Mouse (Mus musculus): ENCODE data around the gene Lyst. TPM values are rescaled to one million over a fixed set of nuclear protein-coding genes. Genes with fewer than 3 reads are reported as not detected.

Gene Lyst
- total and polyA plus RNA-seq, 3 experiments = 2.9 to 3.1 TPM; not detected in 1

DNA sequence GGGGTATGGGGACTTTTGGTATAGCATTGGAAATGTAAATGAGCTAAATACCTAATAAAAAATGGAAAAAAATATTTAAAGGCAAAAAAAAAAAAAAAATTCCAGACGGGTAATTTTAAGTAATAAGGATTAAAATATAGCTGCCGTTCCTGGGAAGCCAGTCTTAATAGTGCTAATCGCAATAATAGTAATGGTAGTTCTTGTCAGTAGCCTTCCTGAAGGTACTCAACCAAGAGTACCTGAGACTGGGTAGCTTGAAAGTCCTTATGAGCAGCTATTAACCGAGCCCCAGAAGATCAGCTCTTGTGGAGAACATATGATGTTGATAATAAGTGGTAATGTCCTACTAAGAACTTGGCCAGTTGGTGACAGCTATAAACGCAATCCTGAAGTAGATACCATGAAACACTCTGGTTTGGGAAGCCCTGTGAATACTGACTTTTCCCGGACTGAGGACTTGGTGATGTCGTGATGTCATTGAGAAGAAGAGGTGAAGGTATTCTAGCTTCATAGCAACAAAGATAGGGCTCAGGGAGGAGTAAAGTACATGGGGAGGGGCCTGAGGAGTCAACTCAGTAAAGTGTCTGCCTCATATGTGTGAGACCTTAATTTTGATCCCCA is 6.3 kb downstream of the Lyst start:
- Histone ChIP-seq H3K9ac (ENCODE audit: control insufficient read depth, low read depth, low read length, poor library complexity, severe bottlenecking) (no peak overlapping the region), H3K27ac (ENCODE audit: control insufficient read depth, low read depth, low read length) (no peak overlapping the region), H3K4me3 (ENCODE audit: control insufficient read depth in 1 of 2, insufficient read depth in 1 of 2, low read depth in 2 of 2, low read length in 2 of 2) (no peak overlapping the region), H3K36me3 (ENCODE audit: control insufficient read depth in 1 of 2, insufficient read depth in 2 of 2, low read length in 2 of 2) (no peaks in the 10 kb centered on the region; a peak in 1 of 4 replicates), H3K79me2 (ENCODE audit: control insufficient read depth, insufficient read depth, low read length, poor library complexity) (peaks cover 1% of the 10 kb centered on the region; the same call in 1 of the 2 replicates), H3K9me3 (replicated peaks; ENCODE audit: insufficient read depth, low read length) (no peaks in the 10 kb centered on the region), H3K27me3 (ENCODE audit: control insufficient read depth in 1 of 2, insufficient read depth in 2 of 2, low read length in 2 of 2) (no peaks in the 10 kb centered on the region), H3K4me1 (ENCODE audit: control insufficient read depth in 1 of 2, insufficient read depth in 2 of 2, low read length in 2 of 2) (peaks cover 0 to 3% of the 10 kb centered on the region in 2 experiments; a peak in 1 of 4 replicates)
- TF ChIP-seq EP300 (IDR thresholded peaks at IDR 0.05; ENCODE audit: low read depth in 1 of 2, low read length in 2 of 2) (no peak), USF1 (IDR thresholded peaks at IDR 0.05; ENCODE audit: low read depth, low read length) (no peak), ZMIZ1 (IDR thresholded peaks at IDR 0.05; ENCODE audit: low read depth, low read length) (no peak), CTCF (IDR thresholded peaks at IDR 0.05 in 2 of 3, conservative IDR thresholded peaks at IDR 0.05 in 1 of 3; ENCODE audit: control insufficient read depth in 1 of 3, insufficient read depth in 1 of 3, low read depth in 2 of 3, low read length in 3 of 3, poor library complexity in 1 of 3, severe bottlenecking in 1 of 3) (no peak), CHD1 (IDR thresholded peaks at IDR 0.05; ENCODE audit: low read depth, low read length) (no peak), GABPA (IDR thresholded peaks at IDR 0.05; ENCODE audit: low read depth, low read length) (no peak), MAFK (IDR thresholded peaks at IDR 0.05; ENCODE audit: borderline replicate concordance, low read depth, low read length) (no peak), ZC3H11A (IDR thresholded peaks at IDR 0.05; ENCODE audit: low read depth, low read length) (no peak), E2F4 (IDR thresholded peaks at IDR 0.05; ENCODE audit: borderline replicate concordance, low read depth, low read length) (no peak), MEF2A (IDR thresholded peaks at IDR 0.05; ENCODE audit: extremely low read depth, insufficient replicate concordance, low read depth, low read length, poor library complexity, severe bottlenecking) (no peak)
- no peak for DNase-seq (ENCODE audit: low read depth, low spot score)

GRCm38 (mm10) chr13:13597896-13598295 is 7.7 kb downstream of the Lyst start:
- no peak for TF ChIP-seq USF1 (IDR thresholded peaks at IDR 0.05; ENCODE audit: low read depth, low read length)
- TF ChIP-seq CHD1 (IDR thresholded peaks at IDR 0.05; ENCODE audit: low read depth, low read length) = no peak
- no peak for TF ChIP-seq GABPA (IDR thresholded peaks at IDR 0.05; ENCODE audit: low read depth, low read length)
- TF ChIP-seq TBP (IDR thresholded peaks at IDR 0.05; ENCODE audit: low read depth, low read length) = no peak
- no peak for TF ChIP-seq KAT2A (conservative IDR thresholded peaks at IDR 0.05; ENCODE audit: low read depth, low read length)
- no peak for TF ChIP-seq HCFC1 (IDR thresholded peaks at IDR 0.05; ENCODE audit: low read depth, low read length)
- TF ChIP-seq MXI1 (IDR thresholded peaks at IDR 0.05; ENCODE audit: low read depth, low read length) = no peak
- no peak for TF ChIP-seq ELF1 (IDR thresholded peaks at IDR 0.05; ENCODE audit: low read depth, low read length)
- TF ChIP-seq CHD2 (IDR thresholded peaks at IDR 0.05; ENCODE audit: low read length) = no peak
- TF ChIP-seq NELFE (IDR thresholded peaks at IDR 0.05; ENCODE audit: low read depth, low read length) = no peak
- no peak for TF ChIP-seq SIN3A (IDR thresholded peaks at IDR 0.05; ENCODE audit: low read length)
- no peaks in the 10 kb centered on the region for H3K27me3 ChIP-seq (ENCODE audit: control insufficient read depth in 1 of 2, insufficient read depth in 2 of 2, low read length in 2 of 2)
- peaks cover 1% of the 10 kb centered on the region; the same call in 1 of the 2 replicates for H3K79me2 ChIP-seq (ENCODE audit: control insufficient read depth, insufficient read depth, low read length, poor library complexity)
- H3K4me1 ChIP-seq (ENCODE audit: control insufficient read depth in 1 of 2, insufficient read depth in 2 of 2, low read length in 2 of 2) = peaks cover 0 to 3% of the 10 kb centered on the region in 2 experiments; a peak in 1 of 4 replicates
- H3K9ac ChIP-seq (ENCODE audit: control insufficient read depth, low read depth, low read length, poor library complexity, severe bottlenecking) = no peak overlapping the region
- H3K9me3 ChIP-seq (replicated peaks; ENCODE audit: insufficient read depth, low read length) = no peaks in the 10 kb centered on the region
- no peak overlapping the region for H3K27ac ChIP-seq (ENCODE audit: control insufficient read depth, low read depth, low read length)
- no peak for DNase-seq (ENCODE audit: low read depth, low spot score)
- no peaks in the 10 kb centered on the region; a peak in 1 of 4 replicates for H3K36me3 ChIP-seq (ENCODE audit: control insufficient read depth in 1 of 2, insufficient read depth in 2 of 2, low read length in 2 of 2)
- H3K4me3 ChIP-seq (ENCODE audit: control insufficient read depth in 1 of 2, insufficient read depth in 1 of 2, low read depth in 2 of 2, low read length in 2 of 2) = no peak overlapping the region
